Mouse (Mus musculus) erythroblast, embryonic 14.5 days (primary cell): ENCODE results near the gene Fam178b.

Source experiments
- GATA1 ChIP-seq: IDR thresholded peaks from 2 replicates; pipeline ENCODE4 v1.6.1; 2012; ENCODE audit warnings: low read length, inconsistent platforms, mixed read lengths
- TAL1 ChIP-seq: IDR thresholded peaks from 3 replicates; pipeline ENCODE4 v1.6.1; 2012; ENCODE audit warnings: low read length, inconsistent platforms, mixed read lengths

- TF ChIP-seq TAL1 (no peak), GATA1 (no peak)
Measured at GRCm38 (mm10) chr1:36691271-36692155, 8.5 kb upstream of the Fam178b start, which contains the start of gene Cox5b.
